Mouse (Mus musculus): Measurements from ENCODE around the gene Clmn. TPM values are rescaled to one million over a fixed set of nuclear protein-coding genes. Genes with fewer than 3 reads are reported as not detected.
A peak's percentile ranks its signal among the peaks of the same experiment; 100 is the strongest.

Gene Clmn
- polyA plus RNA-seq, 1 experiment from 2014 or later: 2.5 TPM

GRCm38 (mm10) chr12:104806680-104807375 is 58.0 kb downstream of the Clmn start:
- Histone ChIP-seq H3K4me2 (no peak overlapping the region), H3K27me3 (ENCODE audit: control insufficient read depth, insufficient read depth, low read length) (no peaks in the 10 kb centered on the region), H3K9ac (ENCODE audit: low read length) (no peak overlapping the region), H3K4me3 (ENCODE audit: low read depth, low read length) (no peak overlapping the region), H3K4me1 (ENCODE audit: control insufficient read depth, insufficient read depth, low read length) (no peaks in the 10 kb centered on the region), H3K27ac (ENCODE audit: low read depth, low read length) (no peak overlapping the region), H3K36me3 (ENCODE audit: control insufficient read depth, insufficient read depth, low read length) (no peaks in the 10 kb centered on the region), H3K9me3 (ENCODE audit: control insufficient read depth, low read length) (no peaks in the 10 kb centered on the region)
- DNase-seq (ENCODE audit: low spot score, missing footprints) (peak; percentile 62), ATAC-seq (ENCODE audit: low FRiP score) (no peak)
- 90% methylated on average over 4 of the region's 4 CpGs for WGBS

- DNase-seq (ENCODE audit: low spot score, missing footprints) (peak; percentile 77), ATAC-seq (ENCODE audit: low FRiP score) (no peak)
Observed at GRCm38 (mm10) chr12:104801494-104802260, 63.2 kb downstream of the Clmn start.

GRCm38 (mm10) chr12:104799365-104799764 is 65.5 kb downstream of the Clmn start:
- no peak overlapping the region for H3K4me2 ChIP-seq
- DNase-seq (ENCODE audit: low spot score, missing footprints): no peak
- no peak overlapping the region for H3K27ac ChIP-seq (ENCODE audit: low read depth, low read length)
- H3K4me3 ChIP-seq (ENCODE audit: low read depth, low read length): no peak overlapping the region
- peaks cover 2% of the 10 kb centered on the region; the same call in 1 of the 2 replicates for H3K9me3 ChIP-seq (ENCODE audit: control insufficient read depth, low read length)
- H3K9ac ChIP-seq (ENCODE audit: low read length): no peak overlapping the region
- 94% methylated on average over 3 of the region's 3 CpGs for WGBS
- ATAC-seq (ENCODE audit: low FRiP score): no peak
- H3K27me3 ChIP-seq (ENCODE audit: control insufficient read depth, insufficient read depth, low read length): no peaks in the 10 kb centered on the region
- H3K4me1 ChIP-seq (ENCODE audit: control insufficient read depth, insufficient read depth, low read length): no peaks in the 10 kb centered on the region
- H3K36me3 ChIP-seq (ENCODE audit: control insufficient read depth, insufficient read depth, low read length): peaks cover 5% of the 10 kb centered on the region; the same call in 1 of the 2 replicates

More at GRCm38 (mm10) chr12:104801494-104802260, 63.2 kb downstream of the Clmn start:
- no peaks in the 10 kb centered on the region for H3K4me1 ChIP-seq (ENCODE audit: control insufficient read depth, insufficient read depth, low read length)
- no peak overlapping the region for H3K4me2 ChIP-seq
- peaks cover 2% of the 10 kb centered on the region; the same call in 1 of the 2 replicates for H3K9me3 ChIP-seq (ENCODE audit: control insufficient read depth, low read length)
- H3K36me3 ChIP-seq (ENCODE audit: control insufficient read depth, insufficient read depth, low read length): peaks cover 5% of the 10 kb centered on the region; the same call in 1 of the 2 replicates
- H3K9ac ChIP-seq (ENCODE audit: low read length): no peak overlapping the region
- no peaks in the 10 kb centered on the region for H3K27me3 ChIP-seq (ENCODE audit: control insufficient read depth, insufficient read depth, low read length)
- H3K4me3 ChIP-seq (ENCODE audit: low read depth, low read length): no peak overlapping the region
- no peak overlapping the region for H3K27ac ChIP-seq (ENCODE audit: low read depth, low read length)
- WGBS: 65% methylated on average over 9 of the region's 9 CpGs

- DNase-seq (ENCODE audit: low spot score, missing footprints): no peak
- H3K36me3 ChIP-seq (ENCODE audit: control insufficient read depth, insufficient read depth, low read length): peaks cover 5% of the 10 kb centered on the region; the same call in 1 of the 2 replicates
- no peak overlapping the region for H3K9ac ChIP-seq (ENCODE audit: low read length)
- no peak overlapping the region for H3K4me2 ChIP-seq
- H3K9me3 ChIP-seq (ENCODE audit: control insufficient read depth, low read length): peaks cover 2% of the 10 kb centered on the region; the same call in 1 of the 2 replicates
- no peak overlapping the region for H3K4me3 ChIP-seq (ENCODE audit: low read depth, low read length)
- no peak overlapping the region for H3K27ac ChIP-seq (ENCODE audit: low read depth, low read length)
- no peak for ATAC-seq (ENCODE audit: low FRiP score)
- H3K4me1 ChIP-seq (ENCODE audit: control insufficient read depth, insufficient read depth, low read length): no peaks in the 10 kb centered on the region
- H3K27me3 ChIP-seq (ENCODE audit: control insufficient read depth, insufficient read depth, low read length): no peaks in the 10 kb centered on the region
- WGBS: 92% methylated on average over 6 of the region's 6 CpGs
Observed at GRCm38 (mm10) chr12:104797905-104798304, 67.0 kb downstream of the Clmn start.

- no peak overlapping the region for H3K9ac ChIP-seq (ENCODE audit: low read length)
- ATAC-seq (ENCODE audit: low FRiP score) (no peak), DNase-seq (ENCODE audit: low spot score, missing footprints) (no peak)
- peaks cover 2% of the 10 kb centered on the region; the same call in 1 of the 2 replicates for H3K9me3 ChIP-seq (ENCODE audit: control insufficient read depth, low read length)
- no peak overlapping the region for H3K27ac ChIP-seq (ENCODE audit: low read depth, low read length)
- no peak overlapping the region for H3K4me2 ChIP-seq
- 91% methylated on average over 11 of the region's 11 CpGs for WGBS
- no peaks in the 10 kb centered on the region for H3K4me1 ChIP-seq (ENCODE audit: control insufficient read depth, insufficient read depth, low read length)
- H3K36me3 ChIP-seq (ENCODE audit: control insufficient read depth, insufficient read depth, low read length): peaks cover 5% of the 10 kb centered on the region; the same call in 1 of the 2 replicates
- H3K27me3 ChIP-seq (ENCODE audit: control insufficient read depth, insufficient read depth, low read length): no peaks in the 10 kb centered on the region
- H3K4me3 ChIP-seq (ENCODE audit: low read depth, low read length): no peak overlapping the region
Observed at GRCm38 (mm10) chr12:104796635-104797378, 68.1 kb downstream of the Clmn start.

- Histone ChIP-seq H3K9ac (ENCODE audit: low read length) (no peak overlapping the region), H3K4me3 (ENCODE audit: low read depth, low read length) (no peak overlapping the region), H3K36me3 (ENCODE audit: control insufficient read depth, insufficient read depth, low read length) (peaks cover 4% of the 10 kb centered on the region; the same call in 1 of the 2 replicates), H3K27me3 (ENCODE audit: control insufficient read depth, insufficient read depth, low read length) (no peaks in the 10 kb centered on the region), H3K4me1 (ENCODE audit: control insufficient read depth, insufficient read depth, low read length) (no peaks in the 10 kb centered on the region), H3K9me3 (ENCODE audit: control insufficient read depth, low read length) (peaks cover 2% of the 10 kb centered on the region; the same call in 1 of the 2 replicates), H3K4me2 (no peak overlapping the region), H3K27ac (ENCODE audit: low read depth, low read length) (no peak overlapping the region)
- no peak for DNase-seq (ENCODE audit: low spot score, missing footprints)
- no peak for ATAC-seq (ENCODE audit: low FRiP score)
- WGBS: 42% methylated on average over 5 of the region's 5 CpGs
Observed at GRCm38 (mm10) chr12:104794957-104795356, 69.9 kb downstream of the Clmn start.

- no peaks in the 10 kb centered on the region for H3K27me3 ChIP-seq (ENCODE audit: control insufficient read depth, insufficient read depth, low read length)
- ATAC-seq (ENCODE audit: low FRiP score) (no peak), DNase-seq (ENCODE audit: low spot score, missing footprints) (no peak)
- no peaks in the 10 kb centered on the region for H3K9me3 ChIP-seq (ENCODE audit: control insufficient read depth, low read length)
- no peak overlapping the region for H3K4me2 ChIP-seq
- H3K9ac ChIP-seq (ENCODE audit: low read length): no peak overlapping the region
- H3K4me1 ChIP-seq (ENCODE audit: control insufficient read depth, insufficient read depth, low read length): no peaks in the 10 kb centered on the region
- no peak overlapping the region for H3K4me3 ChIP-seq (ENCODE audit: low read depth, low read length)
- H3K27ac ChIP-seq (ENCODE audit: low read depth, low read length): no peak overlapping the region
- H3K36me3 ChIP-seq (ENCODE audit: control insufficient read depth, insufficient read depth, low read length): no peaks in the 10 kb centered on the region
- WGBS: 87% methylated on average over 12 of the region's 12 CpGs
Observed at GRCm38 (mm10) chr12:104793486-104793885, 71.4 kb downstream of the Clmn start.

GRCm38 (mm10) chr12:104777603-104778002 is 87.3 kb downstream of the Clmn start:
- H3K27ac ChIP-seq (ENCODE audit: low read depth, low read length): no peak overlapping the region
- H3K4me3 ChIP-seq (ENCODE audit: low read depth, low read length): no peak overlapping the region
- H3K36me3 ChIP-seq (ENCODE audit: control insufficient read depth, insufficient read depth, low read length): no peaks in the 10 kb centered on the region; the same call in none of the 2 replicates
- no peaks in the 10 kb centered on the region for H3K4me1 ChIP-seq (ENCODE audit: control insufficient read depth, insufficient read depth, low read length)
- 88% methylated on average over 1 of the region's 1 CpGs for WGBS
- no peak overlapping the region for H3K4me2 ChIP-seq
- ATAC-seq (ENCODE audit: low FRiP score) (no peak), DNase-seq (ENCODE audit: low spot score, missing footprints) (no peak)
- no peaks in the 10 kb centered on the region for H3K27me3 ChIP-seq (ENCODE audit: control insufficient read depth, insufficient read depth, low read length)
- no peak overlapping the region for H3K9ac ChIP-seq (ENCODE audit: low read length)
- H3K9me3 ChIP-seq (ENCODE audit: control insufficient read depth, low read length): no peaks in the 10 kb centered on the region
